Mouse (Mus musculus) hindbrain, embryonic 16.5 days (tissue): ENCODE data around the gene Adamts15. TPM values are rescaled to one million over a fixed set of nuclear protein-coding genes. Genes with fewer than 3 reads are reported as not detected.

Experiments
- ATAC-seq: fragments of 200-750 bp; cut with Nextera tagmentation; 2 replicates; pipeline ENCODE4 v1.8.0; 2017; ENCODE audit warnings: moderate TSS enrichment, moderate library complexity
- H3K27ac ChIP-seq: fragments of 300-500 bp; sonication (generic); 2 replicates; pipeline ENCODE4 v1.5.1; 2014; ENCODE audit warnings: low read depth, mild to moderate bottlenecking, control low read depth, low read length, moderate library complexity
- H3K27me3 ChIP-seq: fragments of 300-500 bp; sonication (generic); replicated peaks from 2 replicates; pipeline ENCODE4 v1.6.1; 2014; ENCODE audit warnings: low read length; ENCODE audit not compliant: control insufficient read depth, insufficient read depth
- H3K36me3 ChIP-seq: fragments of 300-500 bp; sonication (generic); 2 replicates; pipeline ENCODE4 v1.6.1; 2014; ENCODE audit warnings: mild to moderate bottlenecking, low read length, moderate library complexity, mixed read lengths; ENCODE audit not compliant: control insufficient read depth, insufficient read depth
- H3K4me1 ChIP-seq: fragments of 300-500 bp; sonication (generic); 2 replicates; pipeline ENCODE4 v1.6.1; 2014; ENCODE audit warnings: low read depth, low read length; ENCODE audit not compliant: control insufficient read depth, insufficient read depth
- H3K4me2 ChIP-seq: fragments of 300-500 bp; sonication (generic); 2 replicates; pipeline ENCODE4 v1.6.1; 2014; ENCODE audit warnings: mild to moderate bottlenecking, low read length, control low read depth, moderate library complexity
- H3K4me3 ChIP-seq: fragments of 300-500 bp; sonication (generic); 2 replicates; pipeline ENCODE4 v1.5.1; 2014; ENCODE audit warnings: mild to moderate bottlenecking, low read length, control low read depth, moderate library complexity
- H3K9ac ChIP-seq: fragments of 300-500 bp; sonication (generic); 2 replicates; pipeline ENCODE4 v1.6.1; 2014; ENCODE audit warnings: low read depth, mild to moderate bottlenecking, control low read depth, low read length, moderate library complexity
- H3K9me3 ChIP-seq: fragments of 300-500 bp; sonication (generic); 2 replicates; pipeline ENCODE4 v1.6.1; 2014; ENCODE audit warnings: mild to moderate bottlenecking, low read length, moderate library complexity; ENCODE audit not compliant: control insufficient read depth
- WGBS: fragments of 180-500 bp; shearing (Covaris S2); extraction: QIAGEN DNeasy Blood & Tissue Kit; methylation state at CpG from one replicate; pipeline ENCODE4 v1.1.7; 2014; 5-methylcytosine and 5-hydroxymethylcytosine counted together
- polyA plus RNA-seq: library from polyadenylated mRNA; unstranded; fragments of >200 nt; fragmentation: Nextera tagmentation; extraction: Ambion mirVana; gene quantifications from 2 replicates; pipeline ENCODE4 v1.2.1, GENCODE M21; 2015

Gene Adamts15
- polyA plus RNA-seq, 1 experiment from 2014 or later: 6.2 TPM

DNA sequence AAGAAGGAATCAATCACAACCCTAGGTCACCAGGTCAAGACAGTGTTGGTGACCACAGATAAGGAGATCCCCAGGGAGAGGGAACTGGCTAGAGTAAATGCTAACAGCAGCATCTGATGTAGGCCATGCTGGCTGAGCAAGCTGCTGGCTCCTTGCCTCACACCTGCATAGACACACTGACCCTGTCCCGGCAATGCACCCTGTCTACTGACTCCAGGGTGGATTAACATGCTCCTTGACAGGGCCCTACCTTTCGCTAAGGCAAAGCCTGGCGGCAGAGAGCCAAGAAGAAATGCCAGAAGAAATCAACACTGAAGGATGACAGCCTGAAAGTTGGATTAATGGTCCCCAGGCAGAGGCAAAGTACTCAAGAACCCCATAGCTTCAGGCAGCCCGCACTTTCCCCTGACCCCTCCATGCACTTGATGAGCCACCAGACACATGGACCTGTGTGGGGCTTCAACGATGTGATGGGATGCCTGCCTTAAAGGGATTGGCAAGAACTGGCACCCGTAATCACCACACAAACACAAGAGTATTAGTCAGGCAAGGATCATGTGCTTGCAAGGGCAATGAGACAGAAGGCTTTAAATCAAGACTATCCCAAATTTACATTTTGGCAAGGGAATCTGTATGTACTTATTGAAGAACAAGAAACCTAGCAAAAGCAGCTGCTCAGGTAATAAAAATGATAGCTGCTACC, 5.8 kb downstream of the Adamts15 start:
- ATAC-seq: no peak
- H3K27me3 ChIP-seq: 0 out of 2 replicates have a peak, but pooled peaks cover 4% of the 10 kb centered on the region
- H3K4me1 ChIP-seq: peaks cover 11% of the 10 kb centered on the region

DNA sequence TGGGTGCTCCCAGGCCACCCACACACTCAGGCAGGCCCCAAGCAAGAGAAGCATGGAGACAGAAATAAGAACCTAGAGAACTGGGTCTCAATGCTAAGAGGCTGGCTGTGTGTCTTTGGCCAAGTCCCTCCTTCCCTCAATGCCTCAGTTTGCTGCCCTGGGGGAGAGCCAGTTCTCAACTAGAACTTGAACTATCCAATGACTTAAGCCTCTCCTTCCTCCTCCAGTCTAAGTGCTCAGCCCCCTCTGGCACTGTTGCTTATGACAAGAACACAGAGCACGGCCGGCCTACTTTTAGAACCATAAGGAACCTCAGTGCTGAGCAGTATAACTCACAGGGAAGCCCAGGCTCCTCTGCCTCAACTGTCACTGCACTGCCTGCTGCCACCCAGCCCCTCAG, 8.0 kb downstream of the Adamts15 start:
- no peak overlapping the region for H3K4me3 ChIP-seq
- no peaks in the 10 kb centered on the region for H3K27me3 ChIP-seq
- H3K9me3 ChIP-seq: no peaks in the 10 kb centered on the region
- no peak overlapping the region for H3K9ac ChIP-seq
- WGBS: 93% methylated on average over 2 of the region's 2 CpGs
- H3K4me2 ChIP-seq: no peak overlapping the region
- ATAC-seq: no peak
- H3K36me3 ChIP-seq: no peaks in the 10 kb centered on the region
- no peak overlapping the region for H3K27ac ChIP-seq
- H3K4me1 ChIP-seq: peaks cover 8% of the 10 kb centered on the region

More for the DNA sequence above, 5.8 kb downstream of the Adamts15 start:
- Histone ChIP-seq H3K36me3 (no peaks in the 10 kb centered on the region), H3K9me3 (no peaks in the 10 kb centered on the region), H3K27ac (no peak overlapping the region), H3K4me2 (no peak overlapping the region), H3K9ac (no peak overlapping the region), H3K4me3 (no peak overlapping the region)
- 86% methylated on average over 6 of the region's 6 CpGs for WGBS

DNA sequence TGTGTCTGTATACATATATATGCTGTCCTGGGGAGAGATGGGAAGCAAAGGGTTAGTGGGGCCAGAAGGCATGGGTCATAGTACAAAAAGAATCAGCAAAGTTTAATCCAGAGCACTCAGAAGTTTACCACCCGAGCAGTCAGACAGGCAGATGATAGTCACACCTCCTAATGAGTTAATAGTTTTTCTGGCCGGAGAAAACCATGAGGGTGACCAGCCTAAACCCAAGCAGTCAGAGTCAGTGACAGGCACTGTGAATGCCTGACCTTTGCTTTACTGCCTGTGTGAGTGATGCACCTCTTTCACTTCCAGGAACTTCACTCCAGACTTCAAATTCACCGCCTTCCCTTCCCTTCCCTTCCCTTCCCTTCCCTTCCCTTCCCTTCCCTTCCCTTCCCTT, 8.8 kb downstream of the Adamts15 start:
- H3K9me3 ChIP-seq: no peaks in the 10 kb centered on the region
- ATAC-seq: no peak
- H3K9ac ChIP-seq: no peak overlapping the region
- H3K36me3 ChIP-seq: no peaks in the 10 kb centered on the region
- no peak overlapping the region for H3K4me2 ChIP-seq
- no peak overlapping the region for H3K4me3 ChIP-seq
- H3K27me3 ChIP-seq: no peaks in the 10 kb centered on the region
- WGBS: 70% methylated on average over 3 of the region's 3 CpGs
- H3K4me1 ChIP-seq: peaks cover under 1% of the 10 kb centered on the region
- H3K27ac ChIP-seq: no peak overlapping the region

DNA sequence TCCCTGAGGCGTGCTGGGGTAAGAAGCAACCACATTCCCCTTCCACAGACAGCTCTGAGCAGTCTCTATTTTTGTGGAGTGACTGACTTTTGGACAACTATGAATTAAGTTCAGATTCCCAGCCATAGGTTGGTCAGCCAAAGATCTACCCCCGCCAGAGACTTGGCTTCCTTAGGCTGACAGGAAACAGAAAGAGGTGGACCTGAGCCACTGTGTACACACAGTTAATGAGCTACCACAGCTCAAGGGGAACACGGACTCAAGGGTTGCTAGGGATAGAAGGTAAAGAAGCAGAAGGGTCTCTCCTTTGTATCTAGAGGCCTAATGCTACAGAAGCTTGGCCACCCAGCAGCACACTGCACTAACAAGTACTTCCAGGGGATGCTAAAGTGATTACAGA, 10.1 kb downstream of the Adamts15 start:
- Histone ChIP-seq H3K4me1 (no peaks in the 10 kb centered on the region), H3K27ac (no peak overlapping the region), H3K4me3 (no peak overlapping the region), H3K4me2 (no peak overlapping the region), H3K9me3 (no peaks in the 10 kb centered on the region), H3K27me3 (no peaks in the 10 kb centered on the region), H3K9ac (no peak overlapping the region), H3K36me3 (no peaks in the 10 kb centered on the region)
- no peak for ATAC-seq
- 78% methylated on average over 3 of the region's 3 CpGs for WGBS

DNA sequence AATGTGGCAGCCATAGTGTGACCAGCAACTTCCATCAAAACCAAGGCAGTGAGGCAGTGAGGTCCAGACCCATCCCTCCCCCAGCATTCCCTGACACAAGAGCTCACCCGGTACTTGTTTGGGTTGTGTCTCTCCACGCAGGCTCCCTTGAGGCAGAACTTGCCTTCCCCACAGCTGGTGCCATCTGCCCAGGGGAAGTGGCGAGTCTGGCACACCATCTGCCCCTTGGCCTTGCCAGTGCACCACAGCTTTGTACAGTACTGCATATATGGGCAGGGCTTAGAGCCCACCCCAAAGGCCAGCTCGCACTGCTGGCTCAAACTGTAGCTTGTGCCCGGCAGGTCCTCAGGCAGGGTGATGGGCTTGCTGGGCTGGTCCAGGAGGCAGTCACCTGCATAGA, 11.8 kb downstream of the Adamts15 start:
- no peak for ATAC-seq
- Histone ChIP-seq H3K9ac (no peak overlapping the region), H3K9me3 (no peaks in the 10 kb centered on the region), H3K4me1 (no peaks in the 10 kb centered on the region), H3K4me3 (no peak overlapping the region), H3K27ac (no peak overlapping the region), H3K36me3 (no peaks in the 10 kb centered on the region), H3K4me2 (no peak overlapping the region), H3K27me3 (no peaks in the 10 kb centered on the region)
- WGBS: 93% methylated on average over 5 of the region's 5 CpGs

DNA sequence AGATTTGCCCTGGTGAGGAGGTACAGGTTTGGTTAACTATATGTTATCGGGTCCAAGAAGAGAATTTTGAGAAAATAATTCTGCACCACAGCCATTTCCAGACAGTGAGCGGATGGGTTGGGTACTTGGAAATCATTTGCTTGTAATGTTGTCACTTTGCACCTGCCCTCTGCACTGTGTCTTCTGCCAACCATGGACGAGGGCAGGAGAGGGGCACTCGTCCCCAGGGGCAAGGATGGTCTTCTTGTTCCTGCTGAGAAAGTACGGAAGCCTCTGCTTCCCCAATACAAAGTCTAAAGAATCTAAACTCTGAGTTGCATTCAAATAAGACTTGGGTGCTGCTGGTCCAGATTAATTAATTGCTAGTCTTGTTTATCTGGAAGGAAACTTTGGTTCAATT, 13.3 kb downstream of the Adamts15 start:
- H3K27me3 ChIP-seq: no peaks in the 10 kb centered on the region
- no peak overlapping the region for H3K4me2 ChIP-seq
- no peak overlapping the region for H3K27ac ChIP-seq
- no peaks in the 10 kb centered on the region for H3K36me3 ChIP-seq
- no peak overlapping the region for H3K4me3 ChIP-seq
- H3K4me1 ChIP-seq: no peaks in the 10 kb centered on the region
- no peaks in the 10 kb centered on the region for H3K9me3 ChIP-seq
- no peak overlapping the region for H3K9ac ChIP-seq
- no peak for ATAC-seq
- 86% methylated on average over 5 of the region's 5 CpGs for WGBS

DNA sequence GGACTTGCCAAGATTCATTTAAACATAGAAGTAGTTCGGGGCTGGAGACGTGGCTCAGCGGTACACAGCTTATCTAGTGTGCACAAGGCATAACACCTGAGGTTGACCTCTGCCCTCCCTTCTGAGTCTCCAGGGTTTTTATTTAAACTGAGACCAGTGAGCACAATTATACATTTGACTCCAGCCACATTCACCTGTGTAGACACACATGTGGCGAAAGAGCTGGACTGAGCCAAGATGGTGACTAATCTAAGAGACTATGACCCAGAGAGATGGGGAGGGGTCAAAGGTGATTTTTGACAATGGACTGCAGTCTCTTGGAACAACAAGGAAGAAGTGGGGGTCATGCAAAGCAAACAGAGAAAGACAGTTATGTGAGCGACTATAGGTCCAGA, 14.0 kb downstream of the Adamts15 start:
- 88% methylated on average over 5 of the region's 5 CpGs for WGBS
- Histone ChIP-seq H3K9me3 (no peaks in the 10 kb centered on the region), H3K27me3 (no peaks in the 10 kb centered on the region), H3K27ac (no peak overlapping the region), H3K4me3 (no peak overlapping the region), H3K36me3 (no peaks in the 10 kb centered on the region), H3K4me2 (no peak overlapping the region), H3K9ac (no peak overlapping the region), H3K4me1 (no peaks in the 10 kb centered on the region)
- no peak for ATAC-seq

DNA sequence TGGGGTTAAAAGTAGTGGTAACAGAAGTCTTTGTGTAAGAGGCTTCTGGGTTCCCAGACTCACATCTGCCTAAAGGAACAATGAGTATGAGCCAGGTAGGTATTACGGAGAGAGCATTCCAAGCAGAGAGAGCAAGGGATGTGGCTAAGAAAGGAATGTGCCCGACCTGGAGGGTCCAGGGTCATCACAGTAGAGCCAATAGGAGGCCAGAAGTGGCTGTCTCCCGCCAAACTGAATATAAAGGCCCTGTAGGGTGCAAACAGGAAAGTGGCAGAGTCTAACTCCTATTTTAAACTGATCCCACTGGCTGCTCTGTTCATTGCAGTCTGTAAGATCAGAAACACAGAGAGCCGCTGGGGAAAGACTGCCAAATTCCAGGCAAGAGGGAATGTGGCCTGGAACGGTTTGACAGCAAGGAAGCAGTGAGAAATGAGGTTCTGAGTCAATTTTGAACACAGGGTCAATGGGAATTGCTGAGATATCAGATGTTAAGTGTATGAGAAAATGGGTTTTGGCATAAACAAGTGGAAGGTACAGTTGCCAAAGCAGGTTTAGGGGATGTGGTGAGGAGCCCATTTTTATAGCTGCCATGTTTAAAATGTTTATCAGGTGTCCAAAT, 14.5 kb downstream of the Adamts15 start:
- 53% methylated on average over 5 of the region's 5 CpGs for WGBS
- Histone ChIP-seq H3K4me3 (no peak overlapping the region), H3K9ac (no peak overlapping the region)

DNA sequence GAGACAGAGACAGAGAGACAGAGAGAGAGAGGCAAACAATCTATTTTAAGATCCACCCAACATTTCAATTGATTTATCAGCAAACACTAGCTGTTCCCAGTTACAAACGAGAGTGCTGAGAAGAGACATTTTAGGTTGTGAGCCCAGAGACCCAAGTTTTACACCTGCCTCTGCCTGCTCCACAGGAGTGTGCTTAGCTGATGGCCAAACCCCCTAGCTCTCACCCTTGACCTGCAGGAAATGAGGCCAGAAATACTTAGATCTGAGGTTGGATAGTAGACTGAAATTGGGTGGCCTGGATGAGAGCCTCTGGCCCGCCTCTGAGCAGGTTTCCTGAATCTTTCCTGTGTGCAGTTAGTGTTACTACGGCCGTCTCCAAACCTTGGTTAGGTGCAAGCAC, 15.8 kb downstream of the Adamts15 start:
- WGBS: 94% methylated on average over 4 of the region's 4 CpGs
- Histone ChIP-seq H3K4me3 (no peak overlapping the region), H3K4me1 (no peaks in the 10 kb centered on the region), H3K4me2 (no peak overlapping the region), H3K27me3 (no peaks in the 10 kb centered on the region), H3K9ac (no peak overlapping the region), H3K9me3 (no peaks in the 10 kb centered on the region), H3K36me3 (peaks cover 3% of the 10 kb centered on the region; the same call in 1 of the 2 replicates), H3K27ac (no peak overlapping the region)
- no peak for ATAC-seq

More for the DNA sequence above, 14.5 kb downstream of the Adamts15 start:
- no peaks in the 10 kb centered on the region for H3K9me3 ChIP-seq
- H3K4me2 ChIP-seq: no peak overlapping the region
- no peaks in the 10 kb centered on the region for H3K4me1 ChIP-seq
- H3K36me3 ChIP-seq: no peaks in the 10 kb centered on the region
- no peak overlapping the region for H3K27ac ChIP-seq
- no peaks in the 10 kb centered on the region for H3K27me3 ChIP-seq
- ATAC-seq: no peak
